Mouse (Mus musculus): ENCODE data around the gene Endog. TPM values are rescaled to one million over a fixed set of nuclear protein-coding genes. Genes with fewer than 3 reads are reported as not detected.
"Not testable (repeated sequence)": the region's sequence is repeated elsewhere in the genome, so short reads cannot be mapped to it uniquely, and the experiment has no call there.

The Endog gene
- total and polyA plus RNA-seq, 3 experiments = 29.2 to 134 (median 42.5) TPM

GRCm38 (mm10) chr2:30166677-30167076, 4.6 kb upstream of the Endog start:
- no peak for DNase-seq

- DNase-seq = no peak
These were observed 697 bp downstream of the Endog start for GRCm38 (mm10) chr2:30171997-30172382.

GRCm38 (mm10) chr2:30173541-30174240, 2.4 kb downstream of the Endog start:
- DNase-seq = no peak

GRCm38 (mm10) chr2:30175897-30176296, 4.6 kb downstream of the Endog start:
- no peak for DNase-seq

- DNase-seq = no peak
These were observed 5.3 kb downstream of the Endog start for GRCm38 (mm10) chr2:30176561-30176960.

- DNase-seq = peak; percentile 97
These were observed 6.7 kb downstream of the Endog start, which contains the start of gene Spout1 for GRCm38 (mm10) chr2:30177700-30178675. Gene Spout1, minus strand, starts transcription at chr2:30178459.

GRCm38 (mm10) chr2:30178711-30179110, 7.4 kb downstream of the Endog start:
- not testable (repeated sequence) for DNase-seq

GRCm38 (mm10) chr2:30182424-30182823, 11.1 kb downstream of the Endog start:
- no peak for DNase-seq

GRCm38 (mm10) chr2:30183721-30184120, 12.4 kb downstream of the Endog start:
- no peak for DNase-seq

- no peak for DNase-seq
These were observed 14.0 kb downstream of the Endog start for GRCm38 (mm10) chr2:30185276-30185675.

GRCm38 (mm10) chr2:30185681-30186080, 14.4 kb downstream of the Endog start:
- DNase-seq = no peak

GRCm38 (mm10) chr2:30191790-30192580, 20.7 kb downstream of the Endog start:
- DNase-seq = no peak

GRCm38 (mm10) chr2:30194656-30195055, 23.4 kb downstream of the Endog start:
- DNase-seq = no peak

- DNase-seq = no peak
These were observed 26.7 kb downstream of the Endog start for GRCm38 (mm10) chr2:30198021-30198420.

GRCm38 (mm10) chr2:30199984-30200383, 28.7 kb downstream of the Endog start:
- DNase-seq = peak; percentile 77

- DNase-seq = no peak
These were observed 29.2 kb downstream of the Endog start for GRCm38 (mm10) chr2:30200388-30200925.

- no peak for DNase-seq
These were observed 32.1 kb downstream of the Endog start for GRCm38 (mm10) chr2:30203439-30203838.

GRCm38 (mm10) chr2:30205255-30205628, 33.9 kb downstream of the Endog start:
- DNase-seq = no peak

- DNase-seq = peak; percentile 95
These were observed 34.5 kb downstream of the Endog start, which contains the start of gene Kyat1 for GRCm38 (mm10) chr2:30205629-30206357. Gene Kyat1, minus strand, starts transcription at chr2:30205847.

GRCm38 (mm10) chr2:30207401-30207800, 36.1 kb downstream of the Endog start:
- DNase-seq = no peak

GRCm38 (mm10) chr2:30207886-30208285, 36.6 kb downstream of the Endog start:
- no peak for DNase-seq

Data from adrenal gland, adult 2 months (tissue).